Comparison of ENCODE assay signal across 12 mouse cellular contexts in genomic region chr6:40110729-40111128, GRCm38 (mm10).
DNase-seq lines count a peak whose midpoint lies in the region.
"Had no signal": no experiment of that assay in that cellular context is flagged by ENCODE, and none has a peak within 500 bp of the region (broad histone marks: within the 10 kb centered on the region; RNA-seq: fewer than 3 reads in every experiment).

No protein-coding gene starts in this region.

- peak; percentile 68 for DNase-seq in adrenal gland, adult 2 months
- no peak for DNase-seq in adrenal gland, postnatal 4 days (ENCODE audit: low spot score in 2 of 2)
- DNase-seq in adrenal gland, postnatal 14 days = peak; percentile 31
- peak; percentile 53 to 64 for DNase-seq in adrenal gland, postnatal 36 days
- DNase-seq in cerebellum, postnatal 25 days = no peak
- no peak for DNase-seq in gastrocnemius, adult 18-20 months (ENCODE audit: low spot score)
- DNase-seq: cerebellum, adult 11 months; cerebellum, adult 18-20 months; cerebellum, adult 8-10 months; cerebellum, adult 9-11 months; cerebellum, postnatal 36 days; embryo, embryonic 11 days had no signal

Comparison
In these comparisons a context has a peak if more than half of its experiments do, and no peak if none do; other contexts are left out.
1. DNase-seq: peak in adrenal gland, adult 2 months (single experiment), adrenal gland, postnatal 14 days (single experiment) and adrenal gland, postnatal 36 days (2 of 2); none in adrenal gland, postnatal 4 days (0 of 2), cerebellum, postnatal 25 days (0 of 2) and gastrocnemius, adult 18-20 months (single experiment).